Mouse (Mus musculus): ENCODE results near the gene Ctsa.

Gene Ctsa

DNA sequence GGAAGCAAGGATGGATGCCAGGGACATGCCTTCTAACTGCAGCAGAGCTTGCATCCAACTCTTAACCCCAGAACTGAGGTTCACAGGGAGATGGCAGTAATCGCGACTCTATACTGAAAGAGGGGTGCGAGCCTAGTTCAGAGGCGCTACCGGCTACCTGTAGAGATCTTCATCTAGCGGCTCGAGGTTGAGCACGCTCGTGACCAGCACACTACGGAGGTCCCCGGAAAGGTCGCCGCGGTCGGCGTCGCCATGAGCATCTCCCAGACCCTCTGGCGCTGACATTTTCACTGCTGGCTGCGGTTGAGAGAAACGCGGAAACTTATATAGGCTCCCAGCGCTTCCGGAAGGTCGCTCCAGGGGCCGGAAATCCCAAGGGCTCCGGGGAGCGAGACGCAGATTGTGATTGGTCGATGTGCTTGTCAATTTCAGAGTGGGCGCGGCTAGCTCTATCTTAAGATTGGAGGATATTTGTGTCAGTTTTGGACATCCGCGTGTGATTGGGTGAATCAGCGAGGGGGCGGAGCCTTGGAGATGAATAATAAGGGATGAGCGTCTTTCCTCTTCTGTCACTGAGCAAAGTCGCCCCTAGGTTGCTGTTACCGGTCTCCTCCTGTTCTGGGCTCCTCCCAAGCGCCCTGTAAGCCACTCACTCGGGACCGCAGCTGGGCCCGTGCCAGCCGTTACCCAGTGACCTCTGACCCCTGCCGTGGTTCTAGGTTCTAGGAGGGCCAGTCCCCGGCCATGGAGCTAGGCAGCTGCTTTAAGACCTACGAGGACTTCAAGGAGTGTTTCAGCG lies 27.9 kb upstream of the Ctsa start, which contains the start of the genes Acot8 and Zswim3:
Gene Acot8 (minus strand): TSS at position 350 of the 799 bp plus-strand sequence.
Gene Zswim3 (plus strand): TSS at position 566 of the 799 bp plus-strand sequence.
- peak; percentile 99 for DNase-seq (ENCODE audit: low spot score)

DNA sequence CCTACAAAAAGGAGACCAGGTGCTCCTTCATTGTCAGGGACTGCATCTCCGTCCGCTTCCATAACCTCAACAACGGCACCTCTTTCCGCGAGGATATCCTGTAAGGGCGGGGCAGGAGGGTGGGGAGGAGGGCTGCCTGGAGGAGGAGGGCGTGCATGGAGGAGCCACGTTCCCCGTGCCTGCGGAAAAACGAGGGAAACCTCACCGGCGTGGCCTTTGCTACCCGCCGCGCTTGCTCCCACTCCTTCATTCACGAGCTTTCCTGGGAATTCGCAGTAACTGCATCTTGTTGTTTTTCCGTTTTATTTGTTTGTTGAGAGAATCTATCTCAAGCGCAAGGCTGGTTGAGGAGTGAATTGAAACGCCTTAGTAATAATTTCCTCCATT lies 27.3 kb upstream of the Ctsa start:
- DNase-seq (ENCODE audit: low spot score): no peak

DNA sequence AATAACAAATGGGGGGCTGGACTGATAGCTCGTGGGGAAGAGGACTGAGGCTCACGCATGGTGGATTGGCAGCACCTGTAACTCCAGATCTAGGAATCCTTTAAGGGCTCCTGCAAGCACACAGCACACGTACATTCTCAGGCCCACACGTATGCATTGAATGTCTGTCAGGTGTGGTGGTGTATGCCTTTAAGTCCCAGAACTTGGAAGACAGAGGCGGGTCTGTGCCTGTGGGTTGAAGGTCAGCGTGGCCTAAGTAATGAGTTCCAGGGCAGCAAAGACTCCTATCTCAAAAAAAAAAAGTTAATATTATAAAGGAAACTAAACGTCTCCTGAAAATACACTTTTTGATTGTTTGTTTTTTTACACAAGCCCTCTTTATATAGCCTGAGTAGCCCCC lies 26.1 kb upstream of the Ctsa start:
- DNase-seq (ENCODE audit: low spot score): no peak

DNA sequence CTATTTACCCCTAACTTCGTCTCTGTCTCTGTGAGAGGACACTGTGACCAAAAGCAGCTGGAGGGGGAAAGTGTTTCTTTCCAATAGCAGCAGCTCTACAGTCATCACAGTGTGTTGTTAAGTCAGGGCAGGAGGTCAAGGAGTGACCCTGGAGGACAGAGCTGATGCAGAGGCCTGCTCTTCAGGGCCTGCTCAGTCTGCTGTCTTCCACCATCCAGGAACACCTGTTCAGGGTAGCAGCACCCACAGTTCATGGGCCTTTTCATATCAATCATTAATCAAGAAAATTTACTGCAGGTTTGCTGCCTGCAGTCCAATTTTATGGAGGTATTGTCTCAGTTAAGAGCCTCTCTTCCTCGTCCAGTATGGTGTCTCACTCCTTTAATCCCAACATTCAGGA lies 19.1 kb upstream of the Ctsa start:
- DNase-seq (ENCODE audit: low spot score): no peak

DNA sequence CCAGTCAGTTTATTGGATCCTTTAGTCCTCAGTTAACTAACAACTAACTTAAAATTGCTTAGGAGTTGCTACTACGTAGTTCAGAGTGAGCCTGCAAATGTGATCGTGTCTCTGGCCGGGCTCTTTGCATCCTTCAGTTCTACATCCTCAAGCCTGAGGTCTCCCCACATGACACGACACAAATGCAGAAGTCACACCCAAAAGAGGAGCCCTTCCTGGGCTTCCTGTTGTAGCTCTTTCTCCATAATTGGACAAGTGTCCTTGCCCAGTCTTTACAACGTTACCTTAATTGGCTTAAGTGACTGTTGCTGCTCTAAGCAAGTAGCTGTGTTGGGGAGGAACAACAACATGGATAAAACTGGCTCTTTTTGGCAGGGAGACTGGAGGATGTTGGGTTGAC lies 17.3 kb upstream of the Ctsa start:
- no peak for DNase-seq (ENCODE audit: low spot score)

DNA sequence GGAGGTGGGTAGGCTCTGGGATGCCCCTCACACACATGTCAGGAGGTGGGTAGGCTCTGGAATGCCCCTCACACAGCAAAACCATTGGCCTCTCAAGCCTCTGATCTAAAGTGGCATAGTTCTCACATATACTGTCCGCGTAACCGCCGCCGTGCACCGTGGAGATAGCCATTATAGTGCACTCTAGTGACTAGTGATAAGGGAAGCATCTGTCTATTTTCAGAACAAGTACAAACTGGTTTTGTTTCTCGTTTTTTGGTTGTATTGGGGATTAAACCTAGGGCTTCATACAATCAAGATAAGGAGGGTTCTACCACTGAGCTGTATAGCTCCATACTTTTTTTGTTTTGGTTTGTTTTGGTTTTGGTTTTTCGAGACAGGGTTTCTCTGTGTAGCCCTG lies 16.9 kb upstream of the Ctsa start:
- DNase-seq (ENCODE audit: low spot score): no peak

DNA sequence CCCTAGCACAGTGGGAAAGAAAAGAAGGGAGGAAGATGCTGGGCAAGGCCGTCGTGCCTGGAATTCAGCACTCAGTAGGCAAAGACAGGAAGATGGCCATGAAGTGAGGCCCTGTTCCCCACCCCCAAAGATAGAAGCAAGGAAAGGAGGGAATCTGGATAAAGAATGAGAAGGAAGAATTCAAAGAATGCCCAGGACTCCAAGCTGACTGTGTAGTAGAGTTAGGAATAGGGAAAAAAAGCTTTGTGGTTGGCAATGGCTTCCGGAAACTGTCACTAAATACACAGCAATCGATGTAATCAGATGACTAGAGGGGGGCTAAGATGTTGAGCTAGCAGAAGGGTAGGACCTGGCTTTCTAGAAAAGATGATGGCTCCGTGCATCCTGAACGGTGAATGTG lies 15.5 kb upstream of the Ctsa start:
- DNase-seq (ENCODE audit: low spot score): no peak

DNA sequence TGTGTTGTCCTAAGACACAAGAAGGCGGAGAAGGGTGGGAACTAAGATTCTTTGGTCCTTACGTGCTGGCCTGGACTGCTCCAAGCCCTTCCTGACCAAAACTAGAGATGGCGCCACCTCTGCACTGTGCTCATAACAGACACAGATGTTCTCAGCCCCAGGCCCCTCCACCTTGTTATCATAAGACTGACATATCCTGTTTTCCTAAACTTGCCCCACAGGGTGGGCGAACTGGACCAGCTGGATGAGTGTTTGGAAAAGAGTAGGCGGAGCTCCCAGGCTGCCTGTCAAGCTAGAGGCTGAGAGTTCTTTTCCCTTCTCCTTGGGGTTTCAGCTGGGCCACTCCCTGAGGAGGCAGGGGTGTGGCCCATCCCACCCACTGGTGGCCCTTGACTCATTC lies 15.0 kb upstream of the Ctsa start:
- DNase-seq (ENCODE audit: low spot score): no peak

DNA sequence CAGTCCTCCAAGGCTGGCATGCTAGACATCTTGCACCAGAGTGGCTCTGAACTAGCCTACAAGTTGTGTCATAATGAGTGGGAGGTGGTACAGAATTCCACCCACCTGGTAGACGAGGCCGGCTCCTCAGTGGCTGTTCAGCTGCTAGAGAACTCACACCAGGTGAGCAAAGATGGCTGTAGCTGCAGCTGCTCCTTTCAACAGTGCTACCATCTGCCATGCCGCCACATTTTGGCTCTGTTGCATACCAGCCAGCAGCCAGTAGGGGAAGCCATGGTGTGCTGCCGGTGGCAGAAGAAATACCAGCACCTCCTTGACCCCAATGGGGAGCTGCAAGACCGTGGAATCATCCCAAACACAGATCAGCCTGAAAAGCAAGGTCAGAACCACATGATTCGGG lies 11.6 kb upstream of the Ctsa start:
- DNase-seq (ENCODE audit: low spot score): no peak

DNA sequence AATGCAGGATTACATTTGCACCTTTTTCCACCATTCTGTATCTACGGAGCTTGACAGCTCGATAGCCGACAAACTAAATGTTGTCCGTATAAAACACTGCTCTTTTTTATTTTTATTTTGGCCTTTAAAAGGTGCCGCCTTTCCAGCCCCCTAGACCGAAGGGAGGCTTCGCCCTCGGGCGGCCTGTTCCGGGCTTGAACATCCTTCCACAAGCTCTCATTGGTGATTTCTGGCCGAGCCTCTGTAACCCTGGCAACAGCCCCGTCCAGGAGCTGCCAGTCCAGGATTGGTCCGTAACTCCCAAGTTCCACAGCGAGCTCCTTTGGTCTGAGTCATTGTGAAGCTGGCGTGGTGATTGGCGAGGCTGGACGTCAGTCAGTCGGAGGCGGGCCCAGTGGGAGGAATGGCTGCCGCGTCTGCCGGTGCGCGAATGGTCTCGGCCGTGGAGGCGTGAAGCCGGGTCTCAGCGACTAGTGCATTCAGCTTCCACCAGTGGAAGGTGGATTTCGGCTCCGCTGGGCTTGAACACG lies 10.0 kb upstream of the Ctsa start, which contains the start of gene Zswim1:
Gene Zswim1 (plus strand): TSS at position 51 of the 530 bp plus-strand sequence.
- DNase-seq (ENCODE audit: low spot score): peak; percentile 99

DNA sequence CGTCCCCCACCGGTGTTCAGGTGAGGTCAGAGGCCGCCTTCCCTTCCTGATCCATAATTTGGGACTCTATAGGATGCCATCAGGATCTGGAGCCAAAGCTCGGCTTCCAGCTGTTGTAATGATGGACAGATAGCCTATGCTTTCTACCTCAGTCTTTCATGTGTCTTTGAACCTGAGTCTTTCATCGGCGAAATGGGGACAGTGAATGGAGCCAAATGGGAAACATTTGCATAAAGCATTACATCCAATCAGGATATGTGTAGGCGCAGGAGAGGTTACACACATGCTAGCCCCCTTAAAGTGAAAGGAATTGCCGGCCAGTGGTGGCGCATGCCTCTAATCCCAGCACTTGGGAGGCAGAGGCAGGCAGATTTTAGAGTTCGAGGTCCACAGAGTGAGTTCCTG lies 9.5 kb upstream of the Ctsa start:
- DNase-seq (ENCODE audit: low spot score): peak; percentile 72

DNA sequence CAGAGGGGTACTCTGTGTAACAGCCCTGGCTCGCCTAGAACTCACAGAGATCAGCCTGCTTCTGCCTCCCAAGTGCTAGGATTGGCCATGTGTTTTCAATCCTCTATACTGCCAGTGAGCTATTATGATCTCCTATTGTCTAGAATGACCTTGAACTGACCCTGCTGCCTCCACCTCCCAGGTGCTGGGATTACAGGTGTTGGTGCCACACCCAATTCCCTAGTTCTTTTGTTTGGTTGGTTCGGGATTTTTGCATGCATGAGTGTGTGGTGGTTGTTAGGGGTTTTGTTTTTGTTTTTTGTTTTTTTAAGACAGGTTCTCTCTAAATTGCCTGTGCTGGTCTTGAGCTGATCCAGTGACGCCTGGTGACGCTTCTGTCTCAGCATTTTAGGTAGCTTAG lies 8.7 kb upstream of the Ctsa start:
- no peak for DNase-seq (ENCODE audit: low spot score)

DNA sequence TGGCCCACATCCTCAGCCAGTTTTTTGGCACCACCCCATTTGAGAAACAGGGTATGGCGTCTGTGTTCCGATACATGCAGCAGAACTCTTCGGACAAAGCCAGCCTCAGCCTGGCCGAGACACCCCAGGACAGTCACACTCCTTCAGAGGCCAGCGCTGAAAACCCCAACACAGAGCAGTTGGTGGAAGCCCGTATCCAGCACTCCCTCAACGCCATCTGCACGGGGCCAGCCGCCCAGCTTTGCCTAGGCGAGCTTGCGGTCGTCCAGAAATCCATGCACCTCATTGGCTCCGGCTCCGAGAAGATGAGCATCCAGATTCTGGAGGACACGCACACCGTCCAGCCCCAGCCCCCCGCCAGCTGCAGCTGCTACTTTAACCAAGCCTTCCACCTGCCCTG lies 7.2 kb upstream of the Ctsa start:
- DNase-seq (ENCODE audit: low spot score): no peak

DNA sequence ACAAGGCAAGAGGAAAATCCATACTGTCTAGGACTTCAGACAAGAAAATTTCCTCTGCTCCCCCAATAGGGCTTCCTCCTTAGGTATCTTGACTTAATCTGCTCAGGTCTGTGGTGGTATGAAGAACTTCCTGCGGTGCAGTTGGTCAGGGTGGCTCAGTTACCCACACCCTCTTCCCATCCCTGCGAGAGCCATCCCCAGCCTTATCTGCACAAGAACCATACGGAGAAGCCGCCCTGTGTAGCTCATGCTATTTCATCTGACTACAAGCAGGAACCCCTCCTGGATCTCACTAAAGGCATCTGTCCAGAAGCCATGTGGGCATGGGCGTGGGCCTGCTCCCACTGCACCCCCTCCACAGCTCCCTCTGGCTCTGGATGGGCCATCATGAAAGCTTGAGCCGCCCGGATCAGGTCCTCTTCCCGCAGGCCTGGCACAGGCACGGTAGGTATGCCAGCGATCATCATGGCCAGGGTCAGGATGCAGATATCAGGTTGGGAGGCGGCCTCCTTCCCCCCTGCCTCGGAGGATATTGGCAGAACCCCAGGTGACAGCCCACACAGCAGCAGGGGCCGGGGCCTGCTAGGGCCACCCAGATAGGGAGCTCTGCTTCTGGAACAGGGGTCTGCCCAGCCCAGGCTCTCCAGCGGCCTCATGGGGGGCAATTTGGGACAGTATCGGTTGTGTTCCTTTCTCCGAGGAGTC lies 5.4 kb upstream of the Ctsa start:
- no peak for DNase-seq (ENCODE audit: low spot score)

DNA sequence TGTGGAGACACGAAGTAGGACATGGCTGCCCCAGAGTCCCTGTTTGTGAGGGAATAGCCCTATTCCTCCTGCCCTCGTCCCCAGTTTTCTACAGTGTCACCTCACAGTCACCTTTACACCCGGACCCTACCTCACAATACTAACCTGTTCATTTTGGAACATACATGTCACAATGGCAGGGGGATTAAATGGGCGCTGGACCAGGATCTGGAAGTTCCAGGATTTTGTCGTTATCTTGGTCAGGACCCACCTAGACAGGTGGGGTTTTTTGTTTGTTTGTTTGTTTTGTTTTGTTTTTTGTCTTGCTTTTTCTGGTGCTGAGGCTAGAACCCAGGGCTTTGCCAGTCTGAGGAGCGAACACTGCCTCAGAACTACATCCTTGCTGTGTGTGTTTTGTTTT lies 4.2 kb upstream of the Ctsa start, which contains the start of gene Spata25:
Gene Spata25 (minus strand): TSS at position 101 of the 400 bp plus-strand sequence.
- DNase-seq (ENCODE audit: low spot score): no peak

DNA sequence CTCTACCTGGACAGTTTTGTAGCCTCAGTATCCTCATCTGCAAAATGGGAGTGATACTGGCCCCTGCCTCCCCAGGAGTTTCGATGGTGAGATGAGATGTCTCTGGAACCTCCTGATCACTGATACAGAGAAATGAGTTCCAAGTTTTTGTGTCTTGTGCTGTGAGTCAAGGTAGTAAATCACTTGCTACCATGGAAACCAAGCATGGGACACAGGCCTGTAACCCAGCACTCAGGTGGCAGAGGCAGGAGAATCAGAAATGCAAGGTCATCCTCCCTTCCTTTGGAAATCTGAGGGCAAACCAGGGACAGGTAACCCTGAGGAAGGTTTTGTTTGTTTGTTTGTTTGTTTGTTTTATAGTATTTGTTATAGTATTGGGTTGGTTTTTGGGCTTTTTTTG lies 3.6 kb upstream of the Ctsa start:
- DNase-seq (ENCODE audit: low spot score): no peak

DNA sequence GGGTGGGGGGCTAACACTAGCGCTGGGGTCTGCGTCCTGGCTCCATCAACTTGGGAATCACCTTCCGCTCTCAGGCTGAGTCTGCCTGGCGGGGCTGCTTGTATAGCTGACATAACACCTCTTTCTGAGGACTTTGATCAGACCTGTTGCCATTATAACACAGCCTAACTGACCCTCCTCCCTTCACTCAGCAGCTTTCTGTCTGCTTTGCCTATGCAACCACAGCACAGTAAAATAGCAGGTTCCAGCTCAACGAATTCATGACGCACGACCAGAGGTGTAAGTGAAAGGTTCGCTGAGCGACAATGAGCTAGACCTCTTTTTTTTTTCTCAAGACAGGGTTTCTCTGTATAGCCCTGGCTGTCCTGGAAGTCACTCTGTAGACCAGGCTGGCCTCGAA lies 1.6 kb upstream of the Ctsa start:
- no peak for DNase-seq (ENCODE audit: low spot score)

DNA sequence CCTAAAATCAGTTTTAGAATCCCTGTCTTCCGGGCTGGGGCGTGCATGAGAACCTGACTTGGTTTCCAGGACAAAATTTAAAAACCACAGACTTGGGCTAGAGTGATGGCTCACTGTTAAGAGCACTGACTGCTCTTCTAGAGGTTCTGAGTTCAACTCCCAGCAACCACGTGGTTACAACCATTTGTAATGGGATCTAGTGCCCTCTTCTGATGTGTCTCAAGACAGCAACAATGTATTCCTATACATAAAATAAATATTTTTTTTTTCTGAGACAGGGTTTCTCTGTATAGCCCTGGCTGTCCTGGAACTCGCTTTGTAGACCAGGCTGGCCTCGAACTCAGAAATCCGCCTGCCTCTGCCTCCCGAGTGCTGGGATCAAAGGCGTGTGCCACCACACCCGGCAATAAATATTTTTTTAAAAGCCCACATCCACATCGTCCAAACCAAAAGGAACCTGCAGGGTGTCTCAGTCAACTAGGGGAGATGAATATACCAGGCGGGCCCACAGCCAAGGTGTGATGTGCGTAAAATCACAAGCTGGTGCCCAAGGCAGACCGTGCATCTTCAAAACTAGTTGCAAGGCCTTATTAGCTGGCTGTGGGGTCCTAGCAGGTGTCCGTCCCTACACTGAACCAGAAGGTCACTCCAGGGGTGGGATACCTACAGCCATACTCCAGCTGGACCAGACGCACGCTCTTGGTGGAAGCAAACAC lies 483 bp upstream of the Ctsa start:
- no peak for DNase-seq (ENCODE audit: low spot score)

DNA sequence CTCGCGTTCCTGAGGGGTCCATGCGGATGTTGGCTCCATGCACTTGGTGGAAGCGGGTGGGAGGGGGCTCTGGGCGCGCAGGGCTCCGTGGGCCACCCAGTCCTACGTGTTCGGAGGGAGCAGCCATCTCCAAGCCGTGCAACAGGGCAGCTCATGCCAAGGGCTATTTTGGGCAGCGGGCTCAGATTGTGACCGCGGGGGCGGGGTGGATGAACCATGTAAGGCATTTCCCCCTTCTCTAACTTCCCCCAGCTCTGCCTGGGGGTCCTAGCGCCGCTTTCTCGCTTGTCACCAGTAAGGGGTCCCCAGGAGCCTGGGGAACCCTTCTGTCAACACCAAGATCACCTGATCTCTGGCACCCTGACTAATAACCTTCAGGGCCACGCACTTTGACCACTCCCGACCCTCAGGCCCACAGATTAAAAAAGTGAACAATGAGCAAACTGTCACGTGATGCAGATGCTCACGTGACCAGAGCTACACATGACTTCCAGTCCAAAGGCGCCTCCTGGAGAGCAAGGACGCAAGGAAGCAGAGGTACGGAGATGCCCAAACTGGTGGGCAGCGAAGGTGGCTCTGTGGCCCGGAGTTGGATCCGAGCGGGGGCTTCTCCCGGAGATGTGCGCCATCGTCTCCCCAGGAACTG lies 764 bp downstream of the Ctsa start, which contains the start of gene Neurl2:
Gene Neurl2 (minus strand): TSS at position 143 of the 646 bp plus-strand sequence.
- peak; percentile 95 for DNase-seq (ENCODE audit: low spot score)

DNA sequence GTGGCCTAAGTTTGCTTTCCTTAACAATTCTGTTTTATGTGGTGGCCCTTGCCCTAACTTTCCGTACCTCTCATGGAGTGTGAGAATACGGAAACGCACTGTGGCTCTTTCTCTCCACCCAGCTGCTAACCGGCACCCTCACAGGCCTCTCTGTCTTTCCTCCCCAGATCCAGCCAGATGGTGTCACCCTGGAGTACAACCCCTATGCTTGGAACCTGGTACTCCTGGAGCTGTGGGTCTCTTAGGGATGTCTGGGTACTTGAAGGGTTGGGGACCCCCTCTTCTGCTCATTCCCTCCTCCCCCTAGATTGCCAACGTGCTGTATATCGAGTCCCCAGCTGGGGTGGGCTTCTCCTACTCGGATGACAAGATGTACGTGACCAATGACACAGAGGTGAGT lies 1.9 kb downstream of the Ctsa start:
- peak; percentile 57 for DNase-seq (ENCODE audit: low spot score)

DNA sequence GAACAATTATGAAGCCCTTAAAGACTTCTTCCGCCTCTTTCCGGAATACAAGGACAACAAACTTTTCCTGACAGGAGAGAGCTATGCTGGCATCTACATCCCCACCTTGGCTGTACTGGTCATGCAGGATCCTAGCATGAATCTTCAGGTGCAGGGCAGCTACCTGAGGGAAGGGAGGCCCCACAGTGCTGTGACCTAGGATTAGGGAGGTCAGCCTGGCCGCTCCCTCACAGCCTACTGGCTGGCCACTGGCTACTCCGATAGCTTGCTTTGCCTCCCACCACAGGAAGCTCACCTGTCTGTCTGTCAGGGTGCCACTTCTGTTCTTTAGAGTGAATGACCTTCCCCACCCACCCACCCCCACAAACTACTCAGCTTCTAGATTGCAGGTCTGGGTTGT lies 2.5 kb downstream of the Ctsa start:
- DNase-seq (ENCODE audit: low spot score): no peak

DNA sequence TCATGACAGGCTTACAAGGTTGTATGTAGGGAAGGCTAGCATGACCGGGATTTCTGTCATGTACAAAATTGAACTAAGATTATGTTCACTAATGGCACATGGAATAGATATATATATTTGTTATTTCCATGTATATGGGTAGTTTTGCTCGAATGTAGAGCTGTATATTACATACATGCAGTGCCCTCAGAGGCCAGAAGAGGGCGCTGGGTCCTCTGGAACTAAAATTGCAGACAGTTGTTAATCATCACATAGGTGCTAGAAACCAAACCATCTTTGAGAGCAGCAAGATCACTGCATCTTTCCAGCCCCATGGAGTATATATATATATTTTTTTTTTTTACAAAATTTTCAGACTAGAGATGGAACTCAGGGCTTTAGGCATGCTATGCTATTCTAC lies 13.1 kb downstream of the Ctsa start:
- no peak for DNase-seq (ENCODE audit: low spot score)
